Mouse (Mus musculus) liver, adult 2 months (tissue): ENCODE results near the gene Hexb.

Source experiments
- CTCF ChIP-seq: fragments of 200-500 bp; IDR thresholded peaks from 2 replicates; pipeline ENCODE4 v1.5.1; 2011; ENCODE audit warnings: low read depth, low read length, control low read depth
- POLR2A ChIP-seq: fragments of 200-500 bp; IDR thresholded peaks from 2 replicates; pipeline ENCODE4 v1.6.1; 2011; ENCODE audit warnings: low read length, control low read depth; ENCODE audit not compliant: insufficient read depth; ENCODE audit errors: extremely low read depth

- TF ChIP-seq CTCF = no peak
- no peak for TF ChIP-seq POLR2A
Measured at GRCm38 (mm10) chr13:97242716-97243115, 44.6 kb upstream of the Hexb start.
